Mouse (Mus musculus): ENCODE results near the gene Mtrf1.

- no peak for TF ChIP-seq TAL1 (IDR thresholded peaks at IDR 0.05; ENCODE audit: low read length)
- TF ChIP-seq GATA1 (IDR thresholded peaks at IDR 0.05; ENCODE audit: low read length), result no peak
Observed at GRCm38 (mm10) chr14:79389438-79390264, 7.9 kb upstream of the Mtrf1 start.
